Mouse (Mus musculus): Measurements from ENCODE around the gene Slc35e2. TPM values are rescaled to one million over a fixed set of nuclear protein-coding genes. Genes with fewer than 3 reads are reported as not detected.

Slc35e2 gene
- polyA plus RNA-seq, 1 experiment from 2014 or later: 6.9 TPM

- Histone ChIP-seq H3K4me2 (no peak overlapping the region), H3K9ac (no peak overlapping the region), H3K9me3 (no peaks in the 10 kb centered on the region), H3K36me3 (peaks cover 69% of the 10 kb centered on the region), H3K4me1 (no peaks in the 10 kb centered on the region), H3K4me3 (replicated peaks) (no peak overlapping the region), H3K27me3 (replicated peaks) (no peaks in the 10 kb centered on the region), H3K27ac (no peak overlapping the region)
- 89% methylated on average over 5 of the region's 5 CpGs for WGBS
- ATAC-seq (ENCODE audit: insufficient read depth, low FRiP score, low read depth): no peak
Observed at GRCm38 (mm10) chr4:155645721-155646120, 44.5 kb downstream of the Slc35e2 start.

GRCm38 (mm10) chr4:155649355-155649754, 48.1 kb downstream of the Slc35e2 start:
- Histone ChIP-seq H3K27ac (no peak overlapping the region), H3K4me3 (replicated peaks) (no peak overlapping the region), H3K9me3 (no peaks in the 10 kb centered on the region), H3K27me3 (replicated peaks) (peaks cover 15% of the 10 kb centered on the region; the same call in 1 of the 2 replicates), H3K9ac (no peak overlapping the region), H3K4me1 (peaks cover 26% of the 10 kb centered on the region), H3K36me3 (peaks cover 43% of the 10 kb centered on the region), H3K4me2 (no peak overlapping the region)
- 91% methylated on average over 11 of the region's 11 CpGs for WGBS
- no peak for ATAC-seq (ENCODE audit: insufficient read depth, low FRiP score, low read depth)

DNA sequence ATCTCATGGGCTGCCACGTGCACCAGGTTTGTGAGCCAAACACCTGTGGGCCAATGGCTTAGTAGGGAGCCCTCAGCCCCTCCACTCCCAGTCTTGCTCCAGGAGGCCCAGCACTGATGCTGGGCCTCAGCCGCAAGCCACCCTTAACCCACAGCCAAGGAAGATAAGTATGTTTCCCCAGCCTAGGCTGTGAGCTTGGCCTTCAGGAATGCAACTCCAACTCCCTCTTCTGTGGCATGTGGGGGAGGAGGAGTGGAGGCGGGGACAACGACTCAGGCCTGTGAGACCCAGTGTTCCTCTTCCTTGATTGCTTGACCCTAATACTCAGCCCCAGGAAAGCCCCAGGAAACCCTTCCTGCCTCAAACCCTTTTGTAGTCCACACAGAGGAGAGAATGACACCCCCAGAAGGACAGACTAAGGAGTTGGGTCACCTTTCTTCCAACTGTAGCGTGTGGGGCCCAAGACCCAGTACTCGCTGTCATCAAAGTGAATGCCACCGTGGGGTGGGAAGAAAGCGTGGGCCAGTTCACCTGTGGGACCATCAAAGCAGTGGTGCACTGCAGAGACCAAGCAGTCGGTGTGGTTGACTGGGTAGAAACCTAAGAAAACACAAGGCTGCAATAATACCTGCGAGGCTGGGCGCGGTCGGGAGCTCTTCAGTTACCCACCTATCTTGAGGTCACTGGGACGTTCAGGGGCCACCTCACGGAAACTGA, 50.5 kb downstream of the Slc35e2 start:
- peak; percentile 49 for ATAC-seq (ENCODE audit: insufficient read depth, low FRiP score, low read depth)
- peaks cover 18% of the 10 kb centered on the region; the same call in 1 of the 2 replicates for H3K27me3 ChIP-seq (replicated peaks)
- H3K4me2 ChIP-seq: peak overlapping the region; percentile 89; the same call in 1 of the 2 replicates
- 55% methylated on average over 15 of the region's 15 CpGs for WGBS
- H3K9ac ChIP-seq: no peak overlapping the region
- H3K4me3 ChIP-seq (replicated peaks): peak overlapping the region; percentile 47; the same call in 1 of the 2 replicates
- H3K9me3 ChIP-seq: no peaks in the 10 kb centered on the region
- H3K36me3 ChIP-seq: peaks cover 44% of the 10 kb centered on the region
- peak overlapping the region; percentile 67; the same call in 1 of the 2 replicates for H3K27ac ChIP-seq
- peaks cover 36% of the 10 kb centered on the region for H3K4me1 ChIP-seq

DNA sequence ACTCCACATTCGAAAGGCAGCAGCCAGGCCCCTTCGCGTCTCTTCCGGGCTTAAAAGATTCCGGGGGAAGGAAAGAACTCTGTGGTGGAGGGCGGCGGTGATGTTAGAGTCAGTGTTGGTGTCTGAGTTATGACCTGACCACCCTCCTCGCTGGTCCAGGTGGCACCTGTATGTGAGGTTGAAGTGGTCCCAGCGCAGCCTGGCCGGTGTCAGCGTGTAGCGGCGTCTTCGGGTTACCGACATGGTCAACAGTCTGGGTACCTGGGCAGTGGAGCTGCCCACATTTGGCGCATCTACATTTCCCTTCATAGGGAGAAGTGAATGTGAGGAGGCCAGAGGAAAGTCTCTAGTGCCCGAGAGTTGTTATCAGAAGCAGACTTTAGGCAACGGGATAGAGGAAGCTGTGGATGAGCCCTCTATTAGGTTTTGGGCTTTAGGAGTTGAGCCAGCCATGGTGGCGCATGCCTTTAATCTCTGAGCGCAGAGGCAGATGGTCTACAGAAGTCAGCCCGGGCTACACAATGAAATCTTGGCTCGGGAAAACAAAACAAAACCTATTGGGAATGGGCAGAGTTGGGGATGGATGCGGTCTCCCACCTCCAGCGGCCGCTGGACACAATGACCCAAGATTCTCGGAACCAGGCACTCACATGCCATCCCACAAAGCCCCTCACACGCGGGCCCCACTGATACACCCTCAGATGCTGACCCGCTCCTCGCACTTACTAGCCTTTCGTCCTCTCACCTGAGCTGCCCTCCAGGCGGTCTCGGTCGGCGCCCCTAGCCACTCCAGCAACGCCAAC, 51.3 kb downstream of the Slc35e2 start:
- peak overlapping the region; percentile 50 for H3K9ac ChIP-seq
- no peaks in the 10 kb centered on the region for H3K9me3 ChIP-seq
- H3K27ac ChIP-seq: peak overlapping the region; percentile 67; the same call in 1 of the 2 replicates
- peaks cover 18% of the 10 kb centered on the region; the same call in 1 of the 2 replicates for H3K27me3 ChIP-seq (replicated peaks)
- peaks cover 42% of the 10 kb centered on the region for H3K36me3 ChIP-seq
- 26% methylated on average over 36 of the region's 36 CpGs for WGBS
- no peak for ATAC-seq (ENCODE audit: insufficient read depth, low FRiP score, low read depth)
- peak overlapping the region; percentile 89 for H3K4me2 ChIP-seq
- peaks cover 36% of the 10 kb centered on the region for H3K4me1 ChIP-seq
- peak overlapping the region; percentile 47 for H3K4me3 ChIP-seq (replicated peaks)

GRCm38 (mm10) chr4:155653086-155653450, 51.9 kb downstream of the Slc35e2 start, which contains the start of gene Mmp23:
Gene Mmp23 (minus strand): TSS chr4:155653384.
- H3K9ac ChIP-seq: peak within 1 kb of the TSS; percentile 50
- H3K4me3 ChIP-seq (replicated peaks): peak within 1 kb of the TSS; percentile 47
- peak within 1 kb of the TSS; percentile 89 for H3K4me2 ChIP-seq
- H3K4me1 ChIP-seq: peaks cover 36% of the 10 kb centered on the region
- WGBS: under 1% methylated on average over 33 of the region's 33 CpGs
- ATAC-seq (ENCODE audit: insufficient read depth, low FRiP score, low read depth): peak; percentile 29
- no peaks in the 10 kb centered on the region for H3K9me3 ChIP-seq
- H3K36me3 ChIP-seq: peaks cover 39% of the 10 kb centered on the region
- peaks cover 18% of the 10 kb centered on the region; the same call in 1 of the 2 replicates for H3K27me3 ChIP-seq (replicated peaks)
- peak within 1 kb of the TSS; percentile 67; the same call in 1 of the 2 replicates for H3K27ac ChIP-seq

GRCm38 (mm10) chr4:155653451-155654182, 52.4 kb downstream of the Slc35e2 start:
- WGBS: 3% methylated on average over 31 of the region's 31 CpGs
- no peaks in the 10 kb centered on the region for H3K9me3 ChIP-seq
- H3K27me3 ChIP-seq (replicated peaks): peaks cover 18% of the 10 kb centered on the region; the same call in 1 of the 2 replicates
- peak overlapping the region; percentile 89 for H3K4me2 ChIP-seq
- H3K4me3 ChIP-seq (replicated peaks): peak overlapping the region; percentile 47
- no peak for ATAC-seq (ENCODE audit: insufficient read depth, low FRiP score, low read depth)
- H3K4me1 ChIP-seq: peaks cover 36% of the 10 kb centered on the region
- H3K9ac ChIP-seq: peak overlapping the region; percentile 50; the same call in 1 of the 2 replicates
- H3K27ac ChIP-seq: peak overlapping the region; percentile 67; the same call in 1 of the 2 replicates
- peaks cover 38% of the 10 kb centered on the region for H3K36me3 ChIP-seq

DNA sequence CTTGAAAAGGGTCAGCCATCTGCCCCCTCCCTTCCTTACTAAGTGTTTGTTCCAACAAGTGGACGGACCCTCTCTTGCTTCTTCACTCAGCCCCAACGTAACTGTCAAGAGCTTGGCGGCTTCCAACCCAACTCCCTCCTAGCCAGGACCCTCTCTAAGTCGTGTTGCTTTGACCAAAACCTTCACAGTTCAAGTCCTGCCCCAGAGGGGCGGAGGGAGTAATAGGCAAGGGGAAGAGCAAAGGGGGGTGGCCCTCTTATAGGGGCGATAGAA, 52.9 kb downstream of the Slc35e2 start:
- ATAC-seq (ENCODE audit: insufficient read depth, low FRiP score, low read depth): no peak

GRCm38 (mm10) chr4:155654456-155655298, 53.5 kb downstream of the Slc35e2 start:
- peak overlapping the region; percentile 26; the same call in 1 of the 2 replicates for H3K9ac ChIP-seq
- H3K36me3 ChIP-seq: peaks cover 30% of the 10 kb centered on the region
- peak overlapping the region; percentile 55; the same call in 1 of the 2 replicates for H3K27ac ChIP-seq
- peak; percentile 47 for ATAC-seq (ENCODE audit: insufficient read depth, low FRiP score, low read depth)
- WGBS: 4% methylated on average over 52 of the region's 52 CpGs
- H3K4me3 ChIP-seq (replicated peaks): peak overlapping the region; percentile 47
- H3K4me2 ChIP-seq: peak overlapping the region; percentile 89
- no peaks in the 10 kb centered on the region for H3K9me3 ChIP-seq
- H3K27me3 ChIP-seq (replicated peaks): peaks cover 18% of the 10 kb centered on the region; the same call in 1 of the 2 replicates
- H3K4me1 ChIP-seq: peaks cover 36% of the 10 kb centered on the region

More for the DNA sequence above, 52.9 kb downstream of the Slc35e2 start:
- peak overlapping the region; percentile 89 for H3K4me2 ChIP-seq
- H3K9me3 ChIP-seq: no peaks in the 10 kb centered on the region
- 5% methylated on average over 6 of the region's 6 CpGs for WGBS
- no peak overlapping the region for H3K9ac ChIP-seq
- H3K36me3 ChIP-seq: peaks cover 33% of the 10 kb centered on the region
- H3K4me1 ChIP-seq: peaks cover 36% of the 10 kb centered on the region
- no peak overlapping the region for H3K27ac ChIP-seq
- H3K4me3 ChIP-seq (replicated peaks): peak overlapping the region; percentile 47
- H3K27me3 ChIP-seq (replicated peaks): peaks cover 18% of the 10 kb centered on the region; the same call in 1 of the 2 replicates

GRCm38 (mm10) chr4:155656214-155656751, 55.1 kb downstream of the Slc35e2 start:
- WGBS: 96% methylated on average over 13 of the region's 13 CpGs

GRCm38 (mm10) chr4:155658961-155659360, 57.7 kb downstream of the Slc35e2 start:
- no peak overlapping the region for H3K9ac ChIP-seq
- 0 out of 2 replicates have a peak, but pooled peaks cover 18% of the 10 kb centered on the region for H3K36me3 ChIP-seq
- no peaks in the 10 kb centered on the region for H3K9me3 ChIP-seq
- WGBS: 90% methylated on average over 10 of the region's 10 CpGs
- no peak for ATAC-seq (ENCODE audit: insufficient read depth, low FRiP score, low read depth)
- 0 out of 2 replicates have a peak, but pooled peaks cover 3% of the 10 kb centered on the region for H3K27me3 ChIP-seq (replicated peaks)
- no peak overlapping the region for H3K4me3 ChIP-seq (replicated peaks)
- peaks cover 14% of the 10 kb centered on the region for H3K4me1 ChIP-seq
- no peak overlapping the region for H3K4me2 ChIP-seq
- H3K27ac ChIP-seq: no peak overlapping the region

More at GRCm38 (mm10) chr4:155656214-155656751, 55.1 kb downstream of the Slc35e2 start:
- peaks cover 34% of the 10 kb centered on the region for H3K4me1 ChIP-seq
- no peak overlapping the region for H3K27ac ChIP-seq
- no peaks in the 10 kb centered on the region for H3K9me3 ChIP-seq
- H3K4me2 ChIP-seq: no peak overlapping the region
- H3K27me3 ChIP-seq (replicated peaks): peaks cover 18% of the 10 kb centered on the region; the same call in 1 of the 2 replicates
- no peak overlapping the region for H3K9ac ChIP-seq
- 0 out of 2 replicates have a peak, but pooled peaks cover 18% of the 10 kb centered on the region for H3K36me3 ChIP-seq
- H3K4me3 ChIP-seq (replicated peaks): no peak overlapping the region
- no peak for ATAC-seq (ENCODE audit: insufficient read depth, low FRiP score, low read depth)

Measured in stomach, embryonic 15.5 days (tissue).